In genomic region chr14:61316861-61317260, GRCm38 (mm10) we compare ENCODE assay signal across 8 mouse cellular contexts. TPM values are rescaled to one million over a fixed set of nuclear protein-coding genes. Genes with fewer than 3 reads are reported as not detected.
DNase-seq lines count a peak whose midpoint lies in the region; ATAC-seq and TF ChIP-seq lines count a peak whose summit lies in the region.

No protein-coding gene starts in this region.

- WGBS in embryonic facial prominence, embryonic 11.5 days = 26% methylated on average over 4 of the region's 4 CpGs
- WGBS in intestine, embryonic 14.5 days = 32% methylated on average over 4 of the region's 4 CpGs
- WGBS in midbrain, postnatal 0 days = 38% methylated on average over 4 of the region's 4 CpGs

- H3K27ac ChIP-seq in embryonic facial prominence, embryonic 11.5 days (replicated peaks; ENCODE audit: low read depth, low read length) = no peak overlapping the region
- H3K27ac ChIP-seq in intestine, embryonic 14.5 days (ENCODE audit: low read depth) = no peak overlapping the region
- H3K27ac ChIP-seq in midbrain, postnatal 0 days (ENCODE audit: low read depth, low read length) = no peak overlapping the region

- H3K4me3 ChIP-seq in embryonic facial prominence, embryonic 11.5 days (ENCODE audit: low read depth, low read length) = no peak overlapping the region
- no peak overlapping the region for H3K4me3 ChIP-seq in intestine, embryonic 14.5 days (ENCODE audit: low read depth, low read length)
- H3K4me3 ChIP-seq in midbrain, postnatal 0 days (ENCODE audit: low read depth, low read length) = no peak overlapping the region

- peak; percentile 60 for DNase-seq in testis, postnatal 10 days (ENCODE audit: low spot score)
- no peak for DNase-seq in testis, postnatal 14 days (ENCODE audit: low spot score)
- DNase-seq in adrenal gland, postnatal 25 days = peak; percentile 14
- peak; percentile 82 for DNase-seq in embryonic facial prominence, embryonic 11.5 days (ENCODE audit: low spot score)
- DNase-seq in intestine, embryonic 14.5 days (ENCODE audit: low spot score) = peak; percentile 82
- peak; percentile 10 to 35 for DNase-seq in left cerebral cortex, adult 8-10 months (ENCODE audit: low spot score in 2 of 2)
- DNase-seq in midbrain, postnatal 0 days (ENCODE audit: low spot score) = peak; percentile 51
- DNase-seq in thymus, postnatal 25 days = peak; percentile 53

- peak; percentile 76 for TF ChIP-seq CTCF in midbrain, postnatal 0 days (IDR thresholded peaks at IDR 0.05)

- ATAC-seq in embryonic facial prominence, embryonic 11.5 days (replicated peaks; ENCODE audit: insufficient number of reproducible peaks, low FRiP score, low TSS enrichment, low read depth) = 0 out of 2 replicates have a peak, but pooled peaks have one; percentile 18
- 0 out of 2 replicates have a peak, but pooled peaks have one; percentile 64 for ATAC-seq in intestine, embryonic 14.5 days (replicated peaks; ENCODE audit: low FRiP score, low TSS enrichment, low read depth)
- no peak for ATAC-seq in midbrain, postnatal 0 days (ENCODE audit: low FRiP score)

- H3K4me2 ChIP-seq in embryonic facial prominence, embryonic 11.5 days (ENCODE audit: low read depth, low read length) = no peak overlapping the region
- H3K4me2 ChIP-seq in intestine, embryonic 14.5 days (ENCODE audit: low read length) = no peak overlapping the region
- no peak overlapping the region for H3K4me2 ChIP-seq in midbrain, postnatal 0 days (ENCODE audit: low read depth, low read length, poor library complexity, severe bottlenecking)

- H3K36me3 ChIP-seq in embryonic facial prominence, embryonic 11.5 days (replicated peaks; ENCODE audit: control insufficient read depth, insufficient read depth, low read depth, low read length) = no peaks in the 10 kb centered on the region
- no peaks in the 10 kb centered on the region for H3K36me3 ChIP-seq in intestine, embryonic 14.5 days (ENCODE audit: control insufficient read depth, insufficient read depth, low read length)
- no peaks in the 10 kb centered on the region for H3K36me3 ChIP-seq in midbrain, postnatal 0 days (ENCODE audit: insufficient read depth, low read length)

- no peak overlapping the region for H3K9ac ChIP-seq in embryonic facial prominence, embryonic 11.5 days (replicated peaks; ENCODE audit: low read length)
- H3K9ac ChIP-seq in intestine, embryonic 14.5 days (ENCODE audit: low read length) = no peak overlapping the region
- H3K9ac ChIP-seq in midbrain, postnatal 0 days (replicated peaks; ENCODE audit: low read length, poor library complexity, severe bottlenecking) = no peak overlapping the region

- no peaks in the 10 kb centered on the region for H3K9me3 ChIP-seq in embryonic facial prominence, embryonic 11.5 days (replicated peaks; ENCODE audit: control insufficient read depth, low read length)
- H3K9me3 ChIP-seq in intestine, embryonic 14.5 days (ENCODE audit: control insufficient read depth, low read length) = no peaks in the 10 kb centered on the region
- H3K9me3 ChIP-seq in midbrain, postnatal 0 days (ENCODE audit: low read length) = no peaks in the 10 kb centered on the region

- H3K27me3 ChIP-seq in embryonic facial prominence, embryonic 11.5 days (ENCODE audit: control insufficient read depth, insufficient read depth, low read length) = no peaks in the 10 kb centered on the region
- H3K27me3 ChIP-seq in intestine, embryonic 14.5 days (replicated peaks; ENCODE audit: control insufficient read depth, insufficient read depth, low read length) = no peaks in the 10 kb centered on the region
- H3K27me3 ChIP-seq in midbrain, postnatal 0 days (ENCODE audit: insufficient read depth, low read length) = no peaks in the 10 kb centered on the region

- no peaks in the 10 kb centered on the region for H3K4me1 ChIP-seq in embryonic facial prominence, embryonic 11.5 days (ENCODE audit: control insufficient read depth, insufficient read depth, low read length)
- no peaks in the 10 kb centered on the region for H3K4me1 ChIP-seq in intestine, embryonic 14.5 days (replicated peaks; ENCODE audit: control insufficient read depth, insufficient read depth, low read length)
- H3K4me1 ChIP-seq in midbrain, postnatal 0 days (ENCODE audit: insufficient read depth, low read length) = no peaks in the 10 kb centered on the region

RNA-seq across cellular contexts. Expression of gene Arl11, which starts 7.3 kb away (rescaled TPM):
- 0.86 and 0.91 TPM in 2 replicates for total RNA-seq in adrenal gland, postnatal 25 days (2021)
- polyA plus RNA-seq in embryonic facial prominence, embryonic 11.5 days (2014; fragmentation: Nextera tagmentation; extraction: Ambion mirVana) = 0.74 and 0.84 TPM in 2 replicates
- 0.75 and 0.91 TPM in 2 replicates for polyA plus RNA-seq in intestine, embryonic 14.5 days (2014; fragmentation: Nextera tagmentation; extraction: Ambion mirVana)
- 1 to 10 TPM in 3 of 4 experiments, under 1 TPM in 1; 0.32 to 3.3 (median 1.7) TPM for total RNA-seq in left cerebral cortex, adult 8-10 months (2022)
- total RNA-seq in midbrain, postnatal 0 days (2014; rRNA removed) = 0.14 TPM in 1 of 2 replicates, not detected in the other
- 0.55 and 0.63 TPM in 2 replicates for polyA plus RNA-seq in midbrain, postnatal 0 days (2015; fragmentation: Nextera tagmentation; extraction: Ambion mirVana)

RNA-seq across cellular contexts. Expression of gene Ebpl, which starts 43.4 kb away (rescaled TPM):
- total RNA-seq in adrenal gland, postnatal 25 days (2021) = 3.2 and 4.5 TPM in 2 replicates
- polyA plus RNA-seq in embryonic facial prominence, embryonic 11.5 days (2014; fragmentation: Nextera tagmentation; extraction: Ambion mirVana) = 9.7 and 10.8 TPM in 2 replicates
- polyA plus RNA-seq in intestine, embryonic 14.5 days (2014; fragmentation: Nextera tagmentation; extraction: Ambion mirVana) = 8.0 and 9.2 TPM in 2 replicates
- total RNA-seq in left cerebral cortex, adult 8-10 months (2022) = 1 to 10 TPM; 3.4 to 5.1 (median 4.3) TPM
- 3.4 and 4.2 TPM in 2 replicates for total RNA-seq in midbrain, postnatal 0 days (2014; rRNA removed)
- 8.8 and 9.0 TPM in 2 replicates for polyA plus RNA-seq in midbrain, postnatal 0 days (2015; fragmentation: Nextera tagmentation; extraction: Ambion mirVana)

RNA-seq across cellular contexts. Expression of gene Sgcg, which starts 58.6 kb away (rescaled TPM):
- 0.62 and 1.2 TPM in 2 replicates for total RNA-seq in adrenal gland, postnatal 25 days (2021)
- 0.15 and 0.50 TPM in 2 replicates for polyA plus RNA-seq in embryonic facial prominence, embryonic 11.5 days (2014; fragmentation: Nextera tagmentation; extraction: Ambion mirVana)
- polyA plus RNA-seq in intestine, embryonic 14.5 days (2014; fragmentation: Nextera tagmentation; extraction: Ambion mirVana) = 0.14 and 0.20 TPM in 2 replicates
- total RNA-seq in left cerebral cortex, adult 8-10 months (2022) = under 1 TPM in 3 of 4 experiments, not detected in 1; 0.11 to 0.33 (median 0.21) TPM
- total RNA-seq in midbrain, postnatal 0 days (2014; rRNA removed) = 0.11 TPM in 1 of 2 replicates, not detected in the other
- 0.18 and 0.36 TPM in 2 replicates for polyA plus RNA-seq in midbrain, postnatal 0 days (2015; fragmentation: Nextera tagmentation; extraction: Ambion mirVana)
